Mouse (Mus musculus): ENCODE results near the gene Mark1. TPM values are rescaled to one million over a fixed set of nuclear protein-coding genes. Genes with fewer than 3 reads are reported as not detected.

Gene Mark1
- total and polyA plus RNA-seq, 2 experiments from 2014 or later, result 14.3 to 78.2 TPM

- no peak for TF ChIP-seq CTCF (IDR thresholded peaks at IDR 0.05; ENCODE audit: low read depth)
- H3K9ac ChIP-seq, result no peak overlapping the region
- H3K4me1 ChIP-seq (ENCODE audit: insufficient read depth), result 0 out of 2 replicates have a peak, but pooled peaks cover 3% of the 10 kb centered on the region
- no peaks in the 10 kb centered on the region for H3K9me3 ChIP-seq (ENCODE audit: low read length)
- 79% methylated on average over 12 of the region's 12 CpGs for WGBS
- no peak overlapping the region for H3K27ac ChIP-seq (ENCODE audit: low read depth, low read length)
- ATAC-seq, result 0 out of 2 replicates have a peak, but pooled peaks have one; percentile 14
- no peak overlapping the region for H3K4me2 ChIP-seq (ENCODE audit: low read depth)
- H3K36me3 ChIP-seq (ENCODE audit: insufficient read depth), result no peaks in the 10 kb centered on the region
- H3K4me3 ChIP-seq (ENCODE audit: low read depth, low read length), result no peak overlapping the region
- no peaks in the 10 kb centered on the region for H3K27me3 ChIP-seq (ENCODE audit: insufficient read depth, low read length)
- no peak for DNase-seq
Measured at GRCm38 (mm10) chr1:184963121-184963693, 36.2 kb downstream of the Mark1 start.

- no peaks in the 10 kb centered on the region for H3K36me3 ChIP-seq (ENCODE audit: insufficient read depth)
- ATAC-seq (no peak), DNase-seq (no peak)
- H3K9ac ChIP-seq, result no peak overlapping the region
- no peak for TF ChIP-seq CTCF (IDR thresholded peaks at IDR 0.05; ENCODE audit: low read depth)
- H3K27ac ChIP-seq (ENCODE audit: low read depth, low read length), result no peak overlapping the region
- no peak overlapping the region for H3K4me2 ChIP-seq (ENCODE audit: low read depth)
- H3K9me3 ChIP-seq (ENCODE audit: low read length), result no peaks in the 10 kb centered on the region
- WGBS, result 90% methylated on average over 5 of the region's 5 CpGs
- 0 out of 2 replicates have a peak, but pooled peaks cover 3% of the 10 kb centered on the region for H3K4me1 ChIP-seq (ENCODE audit: insufficient read depth)
- no peak overlapping the region for H3K4me3 ChIP-seq (ENCODE audit: low read depth, low read length)
- H3K27me3 ChIP-seq (ENCODE audit: insufficient read depth, low read length), result no peaks in the 10 kb centered on the region
Measured at GRCm38 (mm10) chr1:184961853-184962252, 37.5 kb downstream of the Mark1 start.

- Histone ChIP-seq H3K4me3 (ENCODE audit: low read depth, low read length) (no peak overlapping the region), H3K4me2 (ENCODE audit: low read depth) (0 out of 2 replicates have a peak overlapping the region, but pooled peaks have one; percentile 7), H3K9me3 (ENCODE audit: low read length) (no peaks in the 10 kb centered on the region), H3K27me3 (ENCODE audit: insufficient read depth, low read length) (no peaks in the 10 kb centered on the region), H3K36me3 (ENCODE audit: insufficient read depth) (no peaks in the 10 kb centered on the region), H3K27ac (ENCODE audit: low read depth, low read length) (no peak overlapping the region), H3K4me1 (ENCODE audit: insufficient read depth) (0 out of 2 replicates have a peak, but pooled peaks cover 3% of the 10 kb centered on the region), H3K9ac (no peak overlapping the region)
- ATAC-seq (peak; percentile 72), DNase-seq (peak; percentile 24)
- 56% methylated on average over 9 of the region's 9 CpGs for WGBS
- no peak for TF ChIP-seq CTCF (IDR thresholded peaks at IDR 0.05; ENCODE audit: low read depth)
Measured at GRCm38 (mm10) chr1:184958818-184959217, 40.6 kb downstream of the Mark1 start.

- Histone ChIP-seq H3K9ac (no peak overlapping the region), H3K4me2 (ENCODE audit: low read depth) (0 out of 2 replicates have a peak overlapping the region, but pooled peaks have one; percentile 7), H3K4me3 (ENCODE audit: low read depth, low read length) (no peak overlapping the region), H3K4me1 (ENCODE audit: insufficient read depth) (0 out of 2 replicates have a peak, but pooled peaks cover 3% of the 10 kb centered on the region), H3K27me3 (ENCODE audit: insufficient read depth, low read length) (no peaks in the 10 kb centered on the region), H3K36me3 (ENCODE audit: insufficient read depth) (no peaks in the 10 kb centered on the region), H3K9me3 (ENCODE audit: low read length) (no peaks in the 10 kb centered on the region), H3K27ac (ENCODE audit: low read depth, low read length) (no peak overlapping the region)
- ATAC-seq (0 out of 2 replicates have a peak, but pooled peaks have one; percentile 8), DNase-seq (no peak)
- WGBS, result 82% methylated on average over 6 of the region's 6 CpGs
- TF ChIP-seq CTCF (IDR thresholded peaks at IDR 0.05; ENCODE audit: low read depth), result no peak
Measured at GRCm38 (mm10) chr1:184958388-184958787, 41.0 kb downstream of the Mark1 start.

GRCm38 (mm10) chr1:184951758-184952157 is 47.6 kb downstream of the Mark1 start:
- no peak overlapping the region for H3K9ac ChIP-seq
- no peaks in the 10 kb centered on the region for H3K4me1 ChIP-seq (ENCODE audit: insufficient read depth)
- 38% methylated on average over 5 of the region's 5 CpGs for WGBS
- TF ChIP-seq CTCF (IDR thresholded peaks at IDR 0.05; ENCODE audit: low read depth), result no peak
- ATAC-seq, result no peak
- DNase-seq, result no peak
- no peak overlapping the region for H3K27ac ChIP-seq (ENCODE audit: low read depth, low read length)
- H3K9me3 ChIP-seq (ENCODE audit: low read length), result no peaks in the 10 kb centered on the region
- H3K4me2 ChIP-seq (ENCODE audit: low read depth), result no peak overlapping the region
- H3K27me3 ChIP-seq (ENCODE audit: insufficient read depth, low read length), result no peaks in the 10 kb centered on the region
- H3K36me3 ChIP-seq (ENCODE audit: insufficient read depth), result no peaks in the 10 kb centered on the region
- no peak overlapping the region for H3K4me3 ChIP-seq (ENCODE audit: low read depth, low read length)

GRCm38 (mm10) chr1:184951057-184951456 is 48.3 kb downstream of the Mark1 start:
- ATAC-seq, result no peak
- 92% methylated on average over 11 of the region's 11 CpGs for WGBS

GRCm38 (mm10) chr1:184938106-184938505 is 61.3 kb downstream of the Mark1 start:
- H3K27ac ChIP-seq (ENCODE audit: low read depth, low read length), result no peak overlapping the region
- no peaks in the 10 kb centered on the region for H3K4me1 ChIP-seq (ENCODE audit: insufficient read depth)
- DNase-seq (no peak), ATAC-seq (no peak)
- WGBS, result 77% methylated on average over 4 of the region's 4 CpGs
- H3K9ac ChIP-seq, result no peak overlapping the region
- no peak overlapping the region for H3K4me2 ChIP-seq (ENCODE audit: low read depth)
- H3K4me3 ChIP-seq (ENCODE audit: low read depth, low read length), result no peak overlapping the region
- H3K9me3 ChIP-seq (ENCODE audit: low read length), result no peaks in the 10 kb centered on the region
- peaks cover 4% of the 10 kb centered on the region; the same call in 1 of the 2 replicates for H3K36me3 ChIP-seq (ENCODE audit: insufficient read depth)
- no peak for TF ChIP-seq CTCF (IDR thresholded peaks at IDR 0.05; ENCODE audit: low read depth)
- no peaks in the 10 kb centered on the region for H3K27me3 ChIP-seq (ENCODE audit: insufficient read depth, low read length)

More at GRCm38 (mm10) chr1:184951057-184951456, 48.3 kb downstream of the Mark1 start:
- no peaks in the 10 kb centered on the region for H3K27me3 ChIP-seq (ENCODE audit: insufficient read depth, low read length)
- H3K4me1 ChIP-seq (ENCODE audit: insufficient read depth), result no peaks in the 10 kb centered on the region
- no peak overlapping the region for H3K4me2 ChIP-seq (ENCODE audit: low read depth)
- DNase-seq, result no peak
- H3K9ac ChIP-seq, result no peak overlapping the region
- no peak overlapping the region for H3K27ac ChIP-seq (ENCODE audit: low read depth, low read length)
- no peaks in the 10 kb centered on the region for H3K9me3 ChIP-seq (ENCODE audit: low read length)
- H3K4me3 ChIP-seq (ENCODE audit: low read depth, low read length), result no peak overlapping the region
- H3K36me3 ChIP-seq (ENCODE audit: insufficient read depth), result no peaks in the 10 kb centered on the region
- TF ChIP-seq CTCF (IDR thresholded peaks at IDR 0.05; ENCODE audit: low read depth), result no peak
